Mouse (Mus musculus) hindbrain, embryonic 13.5 days (tissue): Measurements from ENCODE around the gene Lpxn. TPM values are rescaled to one million over a fixed set of nuclear protein-coding genes. Genes with fewer than 3 reads are reported as not detected.

Experiments
- ATAC-seq: fragments of 200-750 bp; cut with Nextera tagmentation; 2 replicates; pipeline ENCODE4 v1.8.0; 2017; ENCODE audit warnings: moderate TSS enrichment; ENCODE audit not compliant: low FRiP score
- H3K27ac ChIP-seq: fragments of 300-500 bp; sonication (generic); 2 replicates; pipeline ENCODE4 v1.5.1; 2015; ENCODE audit warnings: inconsistent platforms, mild to moderate bottlenecking, moderate library complexity
- H3K27me3 ChIP-seq: fragments of 300-500 bp; sonication (generic); 2 replicates; pipeline ENCODE4 v1.6.1; 2015; ENCODE audit warnings: mild to moderate bottlenecking, inconsistent platforms
- H3K36me3 ChIP-seq: fragments of 300-500 bp; sonication (generic); 2 replicates; pipeline ENCODE4 v1.6.1; 2015; ENCODE audit warnings: mild to moderate bottlenecking, inconsistent platforms
- H3K4me1 ChIP-seq: fragments of 300-500 bp; sonication (generic); replicated peaks from 2 replicates; pipeline ENCODE4 v1.6.1; 2015; ENCODE audit warnings: inconsistent platforms
- H3K4me2 ChIP-seq: fragments of 300-500 bp; sonication (generic); 2 replicates; pipeline ENCODE4 v1.6.1; 2015; ENCODE audit warnings: inconsistent platforms, mild to moderate bottlenecking, moderate library complexity
- H3K4me3 ChIP-seq: fragments of 300-500 bp; sonication (generic); 2 replicates; pipeline ENCODE4 v1.5.1; 2015; ENCODE audit warnings: mild to moderate bottlenecking, inconsistent platforms
- H3K9ac ChIP-seq: fragments of 300-500 bp; sonication (generic); 2 replicates; pipeline ENCODE4 v1.6.1; 2015; ENCODE audit warnings: mild to moderate bottlenecking, inconsistent platforms
- H3K9me3 ChIP-seq: fragments of 300-500 bp; sonication (generic); 2 replicates; pipeline ENCODE4 v1.6.1; 2016; ENCODE audit warnings: inconsistent platforms
- WGBS: fragments of 180-500 bp; shearing (Covaris S2); methylation state at CpG from one replicate; pipeline ENCODE4 v1.1.7; 2015; 5-methylcytosine and 5-hydroxymethylcytosine counted together
- polyA plus RNA-seq: library from polyadenylated mRNA; unstranded; fragments of >200 nt; fragmentation: Nextera tagmentation; extraction: Ambion mirVana; gene quantifications from 2 replicates; pipeline ENCODE4 v1.2.1, GENCODE M21; 2015

The Lpxn gene
- polyA plus RNA-seq, 1 experiment from 2014 or later = 1.5 TPM

- peak overlapping the region; percentile 64 for H3K4me2 ChIP-seq
- peaks cover 13% of the 10 kb centered on the region for H3K4me1 ChIP-seq
- H3K9me3 ChIP-seq = no peaks in the 10 kb centered on the region
- H3K9ac ChIP-seq = peak overlapping the region; percentile 98
- WGBS = 1% methylated on average over 37 of the region's 39 CpGs
- peak overlapping the region; percentile 91 for H3K4me3 ChIP-seq
- no peaks in the 10 kb centered on the region for H3K27me3 ChIP-seq
- peak overlapping the region; percentile 99 for H3K27ac ChIP-seq
- peak; percentile 62 for ATAC-seq
- no peaks in the 10 kb centered on the region for H3K36me3 ChIP-seq
These were observed 1.6 kb upstream of the Lpxn start for GRCm38 (mm10) chr19:12794056-12795044.

GRCm38 (mm10) chr19:12795110-12795509 is 883 bp upstream of the Lpxn start:
- H3K4me2 ChIP-seq = peak overlapping the region; percentile 64
- H3K9ac ChIP-seq = peak overlapping the region; percentile 98
- peaks cover 13% of the 10 kb centered on the region for H3K4me1 ChIP-seq
- H3K27me3 ChIP-seq = no peaks in the 10 kb centered on the region
- H3K36me3 ChIP-seq = no peaks in the 10 kb centered on the region
- peak; percentile 55 for ATAC-seq
- H3K4me3 ChIP-seq = peak overlapping the region; percentile 91
- WGBS = 0% methylated on average over 12 of the region's 63 CpGs
- peak overlapping the region; percentile 99 for H3K27ac ChIP-seq
- no peaks in the 10 kb centered on the region for H3K9me3 ChIP-seq

DNA sequence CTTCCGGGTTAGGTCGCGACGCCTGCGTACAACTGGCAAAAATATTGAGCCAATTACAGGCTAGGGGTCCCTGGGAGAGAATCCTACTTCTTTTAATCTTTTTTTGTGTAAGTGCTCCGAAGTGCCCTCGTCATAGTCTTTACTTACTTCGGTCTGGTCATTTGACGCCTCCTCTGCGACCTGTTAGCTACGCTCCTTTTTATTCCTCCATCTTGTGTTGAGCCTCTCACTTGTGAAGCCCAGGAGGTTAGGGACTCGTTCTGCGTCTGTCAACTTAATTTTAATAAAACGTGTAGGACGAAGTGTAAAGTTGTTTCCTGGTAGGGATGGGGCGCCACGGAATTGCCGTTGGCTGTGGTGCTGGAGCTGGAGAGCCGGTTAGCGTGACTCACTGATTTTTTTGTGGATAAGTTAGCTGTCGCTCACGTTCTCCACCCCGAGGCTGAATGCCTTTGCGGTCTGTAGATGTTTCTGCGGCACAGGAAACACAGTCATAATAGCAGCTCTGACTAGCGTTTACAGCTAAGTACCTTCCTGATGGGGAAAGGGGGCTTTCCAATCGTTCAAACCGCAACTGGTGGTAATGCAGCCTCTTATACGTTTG is 437 bp downstream of the Lpxn start:
- H3K9me3 ChIP-seq = no peaks in the 10 kb centered on the region
- WGBS = under 1% methylated on average over 29 of the region's 29 CpGs
- H3K27me3 ChIP-seq = no peaks in the 10 kb centered on the region
- peak overlapping the region; percentile 72 for H3K9ac ChIP-seq
- H3K27ac ChIP-seq = peak overlapping the region; percentile 88
- H3K4me1 ChIP-seq = peaks cover 10% of the 10 kb centered on the region
- ATAC-seq = peak; percentile 17
- peak overlapping the region; percentile 91 for H3K4me3 ChIP-seq
- H3K36me3 ChIP-seq = no peaks in the 10 kb centered on the region
- H3K4me2 ChIP-seq = peak overlapping the region; percentile 78

DNA sequence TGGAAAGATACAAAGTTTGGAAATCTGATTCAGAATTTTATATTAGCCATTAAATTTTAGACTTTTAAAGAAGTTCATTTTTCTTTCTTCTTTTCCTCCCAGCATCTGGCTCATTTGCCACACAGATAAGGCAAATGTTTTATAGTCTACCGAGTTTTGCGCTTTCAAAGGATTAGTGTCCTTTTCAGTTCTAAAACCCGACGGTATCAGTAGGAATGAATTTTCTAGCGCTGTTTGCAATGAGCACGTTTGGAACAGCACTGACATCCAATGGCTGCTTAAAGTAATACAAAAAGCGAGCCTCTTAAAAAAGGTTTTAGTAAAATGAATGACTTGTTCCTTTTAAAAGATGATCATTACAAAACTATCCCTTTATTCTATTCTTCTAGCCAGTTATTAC is 1.1 kb downstream of the Lpxn start:
- no peaks in the 10 kb centered on the region for H3K9me3 ChIP-seq
- H3K4me1 ChIP-seq = peaks cover 6% of the 10 kb centered on the region
- no peaks in the 10 kb centered on the region for H3K36me3 ChIP-seq
- ATAC-seq = no peak
- H3K27ac ChIP-seq = peak overlapping the region; percentile 88; the same call in 1 of the 2 replicates
- H3K4me3 ChIP-seq = peak overlapping the region; percentile 91
- H3K9ac ChIP-seq = peak overlapping the region; percentile 72
- peak overlapping the region; percentile 78 for H3K4me2 ChIP-seq
- no peaks in the 10 kb centered on the region for H3K27me3 ChIP-seq
- WGBS = 1% methylated on average over 7 of the region's 7 CpGs

GRCm38 (mm10) chr19:12798404-12798803 is 2.4 kb downstream of the Lpxn start:
- no peak overlapping the region for H3K27ac ChIP-seq
- 87% methylated on average over 4 of the region's 4 CpGs for WGBS
- H3K4me1 ChIP-seq = peaks cover 2% of the 10 kb centered on the region; the same call in 1 of the 2 replicates
- ATAC-seq = no peak
- no peak overlapping the region for H3K9ac ChIP-seq
- no peaks in the 10 kb centered on the region for H3K27me3 ChIP-seq
- H3K36me3 ChIP-seq = no peaks in the 10 kb centered on the region
- no peak overlapping the region for H3K4me3 ChIP-seq
- no peaks in the 10 kb centered on the region for H3K9me3 ChIP-seq
- no peak overlapping the region for H3K4me2 ChIP-seq

DNA sequence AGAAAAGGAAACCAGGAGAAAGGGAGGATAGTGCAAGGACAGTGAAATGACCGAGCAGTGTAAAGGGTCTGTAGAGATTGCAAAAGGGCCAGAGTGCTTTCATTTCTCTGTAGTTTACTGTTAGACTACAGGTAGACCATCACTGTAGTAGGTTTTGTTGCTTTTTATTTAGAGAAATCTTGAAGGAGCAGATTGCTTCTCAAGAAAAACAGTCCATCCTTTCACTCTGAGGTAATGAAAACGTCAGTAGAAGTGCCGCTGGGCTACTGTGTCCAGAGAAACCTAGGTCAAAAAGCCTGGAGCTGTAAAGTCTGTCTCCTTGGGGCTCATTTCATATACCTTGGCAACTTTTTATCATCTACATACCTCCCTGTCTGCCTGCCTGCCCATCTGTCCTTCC is 3.1 kb downstream of the Lpxn start:
- 91% methylated on average over 3 of the region's 3 CpGs for WGBS

DNA sequence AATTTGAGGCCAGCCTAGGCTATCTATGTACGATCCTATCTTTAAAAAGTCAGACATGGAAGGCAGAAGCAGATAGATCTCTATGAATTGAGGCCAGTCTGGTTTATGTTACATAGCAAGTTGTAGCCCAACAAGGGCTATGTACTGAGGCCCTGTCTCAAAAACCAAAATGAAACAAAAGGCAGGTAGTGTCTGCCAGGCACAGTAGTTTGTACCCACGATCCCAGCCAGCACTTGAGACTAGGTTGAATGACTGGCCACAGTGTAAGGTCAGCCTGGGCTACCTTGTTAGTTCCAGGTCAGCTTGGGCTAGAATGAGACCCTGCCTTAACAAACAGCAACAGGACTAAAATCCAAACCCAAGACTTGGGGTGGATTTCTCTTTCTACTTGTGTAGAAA is 4.6 kb downstream of the Lpxn start:
- Histone ChIP-seq H3K4me1 (no peaks in the 10 kb centered on the region), H3K9me3 (no peaks in the 10 kb centered on the region), H3K9ac (no peak overlapping the region), H3K36me3 (no peaks in the 10 kb centered on the region), H3K4me2 (no peak overlapping the region), H3K27ac (no peak overlapping the region), H3K4me3 (no peak overlapping the region), H3K27me3 (no peaks in the 10 kb centered on the region)
- no peak for ATAC-seq
- 74% methylated on average over 2 of the region's 2 CpGs for whole genome bisulfite sequencing

More for the DNA sequence above, 3.1 kb downstream of the Lpxn start:
- Histone ChIP-seq H3K4me1 (no peaks in the 10 kb centered on the region), H3K36me3 (no peaks in the 10 kb centered on the region), H3K27ac (no peak overlapping the region), H3K9me3 (no peaks in the 10 kb centered on the region), H3K4me2 (no peak overlapping the region), H3K27me3 (no peaks in the 10 kb centered on the region), H3K4me3 (no peak overlapping the region), H3K9ac (no peak overlapping the region)
- no peak for ATAC-seq

GRCm38 (mm10) chr19:12801046-12801445 is 5.1 kb downstream of the Lpxn start:
- Histone ChIP-seq H3K9me3 (no peaks in the 10 kb centered on the region), H3K36me3 (no peaks in the 10 kb centered on the region), H3K27ac (no peak overlapping the region), H3K9ac (no peak overlapping the region), H3K4me3 (no peak overlapping the region), H3K27me3 (no peaks in the 10 kb centered on the region), H3K4me1 (no peaks in the 10 kb centered on the region), H3K4me2 (no peak overlapping the region)
- ATAC-seq = no peak
- WGBS = 86% methylated on average over 3 of the region's 3 CpGs

- Histone ChIP-seq H3K9me3 (no peaks in the 10 kb centered on the region), H3K36me3 (no peaks in the 10 kb centered on the region), H3K9ac (no peak overlapping the region), H3K27me3 (no peaks in the 10 kb centered on the region), H3K4me3 (no peak overlapping the region), H3K27ac (no peak overlapping the region), H3K4me1 (no peaks in the 10 kb centered on the region), H3K4me2 (no peak overlapping the region)
- 81% methylated on average over 3 of the region's 3 CpGs for WGBS
- no peak for ATAC-seq
These were observed 6.8 kb downstream of the Lpxn start for GRCm38 (mm10) chr19:12802830-12803229.

- Histone ChIP-seq H3K27me3 (no peaks in the 10 kb centered on the region), H3K9ac (no peak overlapping the region), H3K36me3 (no peaks in the 10 kb centered on the region), H3K9me3 (no peaks in the 10 kb centered on the region), H3K4me3 (no peak overlapping the region), H3K27ac (no peak overlapping the region), H3K4me1 (no peaks in the 10 kb centered on the region), H3K4me2 (no peak overlapping the region)
- ATAC-seq = no peak
- WGBS = 83% methylated on average over 1 of the region's 1 CpGs
These were observed 8.2 kb downstream of the Lpxn start for GRCm38 (mm10) chr19:12804237-12804636.

GRCm38 (mm10) chr19:12805730-12806129 is 9.7 kb downstream of the Lpxn start:
- no peaks in the 10 kb centered on the region for H3K36me3 ChIP-seq
- no peaks in the 10 kb centered on the region for H3K4me1 ChIP-seq
- no peak overlapping the region for H3K27ac ChIP-seq
- no peak overlapping the region for H3K4me3 ChIP-seq
- H3K9ac ChIP-seq = no peak overlapping the region
- WGBS = 88% methylated on average over 3 of the region's 3 CpGs
- no peak for ATAC-seq
- no peaks in the 10 kb centered on the region for H3K9me3 ChIP-seq
- H3K27me3 ChIP-seq = no peaks in the 10 kb centered on the region
- no peak overlapping the region for H3K4me2 ChIP-seq

- 84% methylated on average over 2 of the region's 2 CpGs for WGBS
- Histone ChIP-seq H3K4me1 (no peaks in the 10 kb centered on the region), H3K27ac (no peak overlapping the region), H3K27me3 (no peaks in the 10 kb centered on the region), H3K9ac (no peak overlapping the region), H3K36me3 (no peaks in the 10 kb centered on the region), H3K9me3 (no peaks in the 10 kb centered on the region), H3K4me2 (no peak overlapping the region), H3K4me3 (no peak overlapping the region)
- ATAC-seq = no peak
These were observed 10.2 kb downstream of the Lpxn start for GRCm38 (mm10) chr19:12806214-12806613.
